Mouse (Mus musculus) olfactory bulb, adult 2 months (tissue): ENCODE results near the gene Rnf169.

ENCODE experiments used
- CTCF ChIP-seq: fragments of 200-500 bp; IDR thresholded peaks from 2 replicates; pipeline ENCODE4 v1.5.1; 2012; ENCODE audit warnings: low read depth, mild to moderate bottlenecking, low read length, moderate library complexity; ENCODE audit not compliant: insufficient read depth
- POLR2A ChIP-seq: fragments of 200-500 bp; IDR thresholded peaks from 2 replicates; pipeline ENCODE4 v1.6.1; 2012; ENCODE audit warnings: mild to moderate bottlenecking, low read depth, low read length, moderate library complexity; ENCODE audit not compliant: insufficient read depth

GRCm38 (mm10) chr7:99896905-99897304 lies 83.3 kb downstream of the Rnf169 start:
- TF ChIP-seq CTCF (no peak), POLR2A (no peak)
